Mouse (Mus musculus) lung, postnatal 0 days (tissue): ENCODE measurements around the gene Cyp17a1.

Experiments
- CTCF ChIP-seq: IDR thresholded peaks from 2 replicates; pipeline ENCODE4 v1.5.1; 2016; ENCODE audit warnings: antibody characterized with exemption, mild to moderate bottlenecking
- EP300 ChIP-seq: IDR thresholded peaks from 2 replicates; pipeline ENCODE4 v1.6.1; 2016; ENCODE audit warnings: antibody characterized with exemption, mild to moderate bottlenecking, control low read depth

DNA sequence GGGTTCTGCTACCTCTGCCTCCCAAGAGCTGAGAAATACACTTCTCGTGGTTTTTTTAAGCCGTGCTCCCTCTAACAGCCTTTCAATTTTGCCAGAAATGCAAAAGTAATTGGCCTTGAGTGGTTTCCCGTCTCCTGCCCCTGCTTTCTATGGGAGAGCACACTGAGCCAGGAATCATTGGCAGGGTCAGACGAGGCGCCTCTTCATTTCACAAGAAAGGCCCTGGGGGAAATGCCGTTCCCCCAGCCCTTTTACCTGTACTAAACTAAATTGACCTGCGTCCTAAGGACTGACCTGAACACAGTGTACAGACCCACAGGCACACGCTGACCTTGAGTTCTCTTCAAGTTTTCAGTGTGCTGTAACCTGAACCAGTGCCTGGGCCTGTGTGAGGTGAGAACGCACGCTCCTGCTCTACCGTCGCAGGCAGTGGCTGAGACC, 26.9 kb downstream of the Cyp17a1 start:
- TF ChIP-seq CTCF (no peak), EP300 (no peak)
